Mouse (Mus musculus) embryonic facial prominence, embryonic 14.5 days (tissue): ENCODE results near the gene Arf1. TPM values are rescaled to one million over a fixed set of nuclear protein-coding genes. Genes with fewer than 3 reads are reported as not detected.
"Not testable (repeated sequence)": the region's sequence is repeated elsewhere in the genome, so short reads cannot be mapped to it uniquely, and the experiment has no call there.

Experiments
- ATAC-seq: fragments of 200-750 bp; cut with Nextera tagmentation; 2 replicates; pipeline ENCODE4 v1.8.0; 2017; ENCODE audit warnings: low read depth, moderate number of reproducible peaks, moderate TSS enrichment
- DNase-seq: peaks from one replicate; pipeline ENCODE4 v3.0.0-alpha.2; 2015; ENCODE audit warnings: low spot score
- H3K27ac ChIP-seq: fragments of 300-500 bp; sonication (generic); replicated peaks from 2 replicates; pipeline ENCODE4 v1.5.1; 2014; ENCODE audit warnings: low read depth, mild to moderate bottlenecking, low read length, moderate library complexity
- H3K27me3 ChIP-seq: fragments of 300-500 bp; sonication (generic); replicated peaks from 2 replicates; pipeline ENCODE4 v1.6.1; 2014; ENCODE audit warnings: low read length; ENCODE audit not compliant: control insufficient read depth, insufficient read depth
- H3K36me3 ChIP-seq: fragments of 300-500 bp; sonication (generic); 2 replicates; pipeline ENCODE4 v1.6.1; 2014; ENCODE audit warnings: low read length, mixed read lengths; ENCODE audit not compliant: control insufficient read depth, insufficient read depth
- H3K4me1 ChIP-seq: fragments of 300-500 bp; sonication (generic); 2 replicates; pipeline ENCODE4 v1.6.1; 2014; ENCODE audit warnings: antibody characterized with exemption, low read length; ENCODE audit not compliant: control insufficient read depth, insufficient read depth
- H3K4me2 ChIP-seq: fragments of 300-500 bp; sonication (generic); 2 replicates; pipeline ENCODE4 v1.6.1; 2014; ENCODE audit warnings: low read depth, mild to moderate bottlenecking, low read length, moderate library complexity, mixed read lengths
- H3K4me3 ChIP-seq: fragments of 300-500 bp; sonication (generic); 2 replicates; pipeline ENCODE4 v1.5.1; 2014; ENCODE audit warnings: low read depth, mild to moderate bottlenecking, low read length
- H3K9ac ChIP-seq: fragments of 300-500 bp; sonication (generic); 2 replicates; pipeline ENCODE4 v1.6.1; 2014; ENCODE audit warnings: low read depth, mild to moderate bottlenecking, low read length, moderate library complexity, mixed read lengths
- H3K9me3 ChIP-seq: fragments of 300-500 bp; sonication (generic); 2 replicates; pipeline ENCODE4 v1.6.1; 2016; ENCODE audit warnings: low read length; ENCODE audit not compliant: control insufficient read depth
- WGBS: fragments of 180-500 bp; shearing (Covaris S2); extraction: QIAGEN DNeasy Blood & Tissue Kit; methylation state at CpG from one replicate; pipeline ENCODE4 v1.1.7; 2014; 5-methylcytosine and 5-hydroxymethylcytosine counted together
- polyA plus RNA-seq: library from polyadenylated mRNA; unstranded; fragments of >200 nt; fragmentation: Nextera tagmentation; extraction: Ambion mirVana; gene quantifications from 2 replicates; pipeline ENCODE4 v1.2.1, GENCODE M21; 2014

Arf1 gene
- polyA plus RNA-seq, 1 experiment from 2014 or later = 665 TPM

DNA sequence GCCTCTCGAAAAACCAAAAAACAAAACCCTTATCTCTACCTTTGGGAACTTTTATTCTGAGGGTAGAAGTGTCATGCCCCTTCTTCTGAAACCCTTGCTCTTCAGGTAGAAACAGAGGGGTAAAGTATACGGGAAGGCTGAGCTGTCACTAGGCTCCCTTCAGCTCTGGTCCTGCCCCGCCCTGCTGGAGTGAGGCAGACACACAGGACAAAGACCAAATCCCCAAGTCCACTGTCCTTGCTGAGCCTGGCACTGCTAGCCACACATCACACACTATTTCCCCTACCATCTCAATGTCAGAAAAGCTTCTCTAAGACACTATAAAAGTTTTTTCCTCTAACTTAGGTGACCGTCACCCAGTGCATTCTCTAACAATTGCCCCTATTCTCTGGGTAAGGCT is 5.8 kb downstream of the Arf1 start:
- Histone ChIP-seq H3K27me3 (no peaks in the 10 kb centered on the region), H3K9ac (no peak overlapping the region), H3K4me2 (no peak overlapping the region), H3K4me3 (no peak overlapping the region), H3K36me3 (peaks cover 26% of the 10 kb centered on the region; the same call in 1 of the 2 replicates), H3K4me1 (peaks cover 35% of the 10 kb centered on the region), H3K27ac (no peak overlapping the region), H3K9me3 (no peaks in the 10 kb centered on the region)
- DNase-seq (no peak), ATAC-seq (no peak)
- 91% methylated on average over 4 of the region's 4 CpGs for WGBS

DNA sequence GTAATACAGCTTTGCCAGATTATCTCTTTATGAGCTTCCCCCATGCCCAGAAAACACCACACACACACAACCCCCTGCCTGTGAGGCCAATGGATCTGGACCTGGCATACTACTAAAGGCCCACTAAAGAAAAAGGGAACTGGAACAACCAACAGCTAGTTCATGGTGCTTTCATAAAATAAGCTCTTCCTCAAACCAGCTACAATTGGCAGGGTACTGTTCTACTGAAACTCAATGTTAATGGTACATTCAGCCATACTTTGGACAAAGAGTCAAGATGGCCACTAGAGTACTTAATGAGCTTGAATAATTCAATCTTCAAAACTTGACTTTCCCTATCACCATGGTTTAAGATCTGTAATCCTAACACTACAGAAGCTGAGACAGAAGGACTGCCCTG is 6.5 kb downstream of the Arf1 start:
- H3K27me3 ChIP-seq = no peaks in the 10 kb centered on the region
- no peak overlapping the region for H3K27ac ChIP-seq
- ATAC-seq = no peak
- H3K4me1 ChIP-seq = peaks cover 33% of the 10 kb centered on the region
- no peak overlapping the region for H3K4me3 ChIP-seq
- no peaks in the 10 kb centered on the region for H3K9me3 ChIP-seq
- H3K9ac ChIP-seq = no peak overlapping the region
- no peak for DNase-seq
- H3K4me2 ChIP-seq = no peak overlapping the region
- H3K36me3 ChIP-seq = peaks cover 26% of the 10 kb centered on the region; the same call in 1 of the 2 replicates

DNA sequence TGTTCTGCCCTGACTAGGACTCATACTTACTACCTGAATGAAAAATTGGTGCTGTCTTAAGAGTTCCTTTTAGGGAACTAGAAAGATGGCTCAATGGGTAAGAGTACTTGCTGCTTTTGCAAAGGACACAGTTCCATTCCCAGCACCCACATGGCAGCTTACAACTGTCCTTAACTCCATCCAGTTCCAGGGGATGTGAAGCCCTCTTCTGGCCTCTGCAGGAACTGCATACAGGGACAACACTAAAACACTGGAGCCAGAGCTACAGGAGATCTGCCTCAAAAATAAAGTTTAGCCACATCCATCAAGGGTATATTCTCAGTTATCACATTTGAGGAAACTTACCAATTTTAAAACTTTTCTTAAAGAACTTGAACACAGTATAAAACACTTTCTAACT is 9.0 kb downstream of the Arf1 start:
- DNase-seq (no peak), ATAC-seq (no peak)
- H3K9ac ChIP-seq = no peak overlapping the region
- no peak overlapping the region for H3K4me3 ChIP-seq
- no peaks in the 10 kb centered on the region for H3K9me3 ChIP-seq
- no peak overlapping the region for H3K27ac ChIP-seq
- H3K36me3 ChIP-seq = peaks cover 30% of the 10 kb centered on the region
- no peak overlapping the region for H3K4me2 ChIP-seq
- peaks cover 10% of the 10 kb centered on the region for H3K4me1 ChIP-seq
- H3K27me3 ChIP-seq = no peaks in the 10 kb centered on the region

DNA sequence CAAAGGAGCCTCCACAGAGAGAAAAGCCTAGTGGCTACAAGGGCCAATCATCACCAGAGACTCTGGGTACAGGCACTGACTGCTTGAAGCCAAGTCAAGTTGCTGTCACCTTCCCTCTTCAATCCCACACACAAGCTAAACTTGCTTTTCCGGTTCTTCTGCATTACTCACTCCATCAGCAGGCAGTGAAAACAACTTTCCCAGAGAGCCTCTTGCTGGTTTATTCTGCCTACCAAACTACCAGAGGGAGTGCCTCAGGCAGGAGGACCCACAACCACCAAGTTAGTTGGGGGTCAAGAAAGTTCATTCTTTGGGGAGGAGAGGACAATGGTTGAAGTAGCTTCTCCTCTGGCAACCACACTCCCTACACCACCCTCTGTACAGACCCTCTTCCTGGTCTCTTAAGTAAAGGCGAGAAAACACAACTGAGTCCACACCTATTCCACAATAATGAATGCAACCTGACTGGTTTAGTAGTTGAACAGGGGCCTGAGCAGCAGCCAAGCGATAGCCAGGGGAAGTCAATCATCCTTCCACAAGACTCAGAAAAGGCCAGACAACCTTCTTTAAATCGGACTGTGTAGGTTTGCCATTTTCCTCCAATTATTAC is 9.6 kb downstream of the Arf1 start:
- 76% methylated on average over 4 of the region's 4 CpGs for WGBS
- DNase-seq = peak; percentile 87

DNA sequence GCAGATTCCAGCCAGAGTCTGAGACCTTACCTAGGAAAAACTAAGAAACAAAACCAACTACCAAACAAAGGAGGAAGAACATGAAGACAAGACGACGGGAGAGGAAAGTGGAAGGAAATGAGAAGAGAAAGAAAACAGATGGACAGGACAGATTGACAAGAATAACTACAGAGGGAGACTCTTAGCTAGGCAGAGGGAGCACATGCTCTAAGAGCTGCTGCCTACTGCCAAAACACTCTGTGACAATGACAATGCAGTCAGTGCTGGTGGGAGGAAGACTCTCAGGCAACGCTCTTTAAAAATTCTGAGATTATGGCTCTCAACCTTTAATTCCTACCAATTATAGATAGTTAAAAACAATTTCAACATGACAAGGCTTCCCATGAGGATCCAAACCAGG is 11.1 kb downstream of the Arf1 start:
- no peak overlapping the region for H3K27ac ChIP-seq
- no peak overlapping the region for H3K4me2 ChIP-seq
- 78% methylated on average over 3 of the region's 3 CpGs for WGBS
- ATAC-seq (no peak), DNase-seq (no peak)
- no peaks in the 10 kb centered on the region for H3K9me3 ChIP-seq
- H3K27me3 ChIP-seq = no peaks in the 10 kb centered on the region
- H3K9ac ChIP-seq = no peak overlapping the region
- H3K4me1 ChIP-seq = peaks cover 4% of the 10 kb centered on the region; the same call in 1 of the 2 replicates
- H3K36me3 ChIP-seq = peaks cover 45% of the 10 kb centered on the region
- no peak overlapping the region for H3K4me3 ChIP-seq

More for the DNA sequence above, 9.6 kb downstream of the Arf1 start:
- Histone ChIP-seq H3K4me2 (no peak overlapping the region), H3K4me3 (no peak overlapping the region), H3K36me3 (peaks cover 33% of the 10 kb centered on the region), H3K27me3 (no peaks in the 10 kb centered on the region), H3K9me3 (no peaks in the 10 kb centered on the region), H3K27ac (peak overlapping the region; percentile 16; the same call in 1 of the 2 replicates), H3K4me1 (peaks cover 6% of the 10 kb centered on the region), H3K9ac (no peak overlapping the region)
- ATAC-seq = peak; percentile 58

DNA sequence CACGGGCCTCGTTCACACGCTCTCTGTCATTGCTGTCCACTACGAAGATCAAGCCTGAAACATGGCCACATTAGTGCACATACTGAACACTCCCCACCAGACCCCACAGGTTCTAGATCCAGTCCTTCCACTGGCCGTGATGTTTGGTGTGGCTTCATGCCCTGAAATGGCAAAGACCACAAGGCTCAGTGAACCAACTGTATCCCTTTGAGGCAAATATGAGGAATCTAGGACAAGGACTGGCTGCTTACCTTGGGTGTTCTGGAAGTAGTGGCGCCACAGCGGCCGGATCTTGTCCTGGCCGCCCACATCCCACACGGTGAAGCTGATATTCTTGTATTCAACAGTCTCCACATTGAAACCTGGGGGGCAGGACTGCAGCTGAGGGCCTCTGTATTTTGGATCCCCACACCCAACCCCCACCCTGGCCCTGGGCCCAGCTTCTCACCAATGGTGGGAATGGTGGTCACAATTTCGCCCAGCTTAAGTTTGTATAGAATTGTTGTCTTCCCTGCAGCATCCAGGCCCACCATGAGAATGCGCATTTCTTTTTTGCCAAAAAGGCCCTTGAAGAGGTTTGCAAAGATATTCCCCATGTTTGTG is 15.1 kb downstream of the Arf1 start:
- no peak for ATAC-seq
- Histone ChIP-seq H3K4me3 (no peak overlapping the region), H3K27ac (no peak overlapping the region), H3K27me3 (no peaks in the 10 kb centered on the region), H3K4me2 (no peak overlapping the region), H3K36me3 (peaks cover 58% of the 10 kb centered on the region), H3K9me3 (no peaks in the 10 kb centered on the region), H3K9ac (no peak overlapping the region), H3K4me1 (no peaks in the 10 kb centered on the region; the same call in 1 of the 2 replicates)
- WGBS = 92% methylated on average over 12 of the region's 12 CpGs
- no peak for DNase-seq

DNA sequence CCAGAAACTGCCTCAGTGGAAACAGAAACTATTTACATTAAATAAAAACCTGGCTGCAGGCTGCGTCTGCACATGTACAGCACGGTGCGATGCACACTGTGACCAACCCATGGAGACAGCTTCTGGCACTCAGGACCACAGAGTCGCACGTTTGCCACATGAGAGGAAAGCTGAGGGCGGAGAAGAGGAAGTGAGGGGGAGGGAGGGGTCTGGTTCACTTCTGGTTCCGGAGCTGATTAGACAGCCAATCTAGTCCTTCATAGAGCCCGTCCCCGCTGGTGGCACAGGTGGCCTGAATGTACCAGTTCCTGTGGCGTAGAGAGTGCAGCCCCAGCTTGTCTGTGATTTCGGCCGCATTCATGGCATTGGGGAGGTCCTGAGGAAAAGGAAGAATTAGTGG is 15.8 kb downstream of the Arf1 start:
- DNase-seq, ATAC-seq, H3K4me2 ChIP-seq, H3K4me3 ChIP-seq, H3K27me3 ChIP-seq, H3K27ac ChIP-seq, H3K9ac ChIP-seq, H3K4me1 ChIP-seq, H3K9me3 ChIP-seq: not testable (repeated sequence)
- H3K36me3 ChIP-seq = peaks cover 53% of the 10 kb centered on the region
- WGBS = 85% methylated on average over 12 of the region's 12 CpGs

DNA sequence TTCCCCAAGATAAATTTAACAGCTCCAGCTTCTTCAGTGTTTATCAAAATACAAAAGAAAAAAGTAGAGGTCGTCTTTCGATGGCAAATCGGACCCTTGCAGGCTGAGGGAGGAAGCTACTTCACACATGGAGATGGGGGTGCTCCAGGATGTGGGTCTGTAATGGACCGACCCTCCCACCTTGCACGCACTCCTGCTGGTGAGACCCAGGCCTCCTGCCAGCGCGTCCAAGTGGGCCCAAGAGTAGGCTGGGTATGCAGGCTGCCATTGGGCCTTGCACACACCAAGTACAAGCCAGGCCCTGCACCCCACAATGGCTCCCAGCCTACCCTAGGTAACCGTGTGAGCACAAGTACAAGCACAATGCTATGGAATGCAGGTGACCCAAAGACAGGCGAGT is 16.5 kb downstream of the Arf1 start:
- peaks cover 54% of the 10 kb centered on the region for H3K36me3 ChIP-seq
- not testable (repeated sequence) for H3K4me1 ChIP-seq, H3K9ac ChIP-seq, DNase-seq, H3K27me3 ChIP-seq, ATAC-seq, H3K27ac ChIP-seq, H3K4me2 ChIP-seq, H3K4me3 ChIP-seq, H3K9me3 ChIP-seq
- WGBS = 80% methylated on average over 6 of the region's 9 CpGs

DNA sequence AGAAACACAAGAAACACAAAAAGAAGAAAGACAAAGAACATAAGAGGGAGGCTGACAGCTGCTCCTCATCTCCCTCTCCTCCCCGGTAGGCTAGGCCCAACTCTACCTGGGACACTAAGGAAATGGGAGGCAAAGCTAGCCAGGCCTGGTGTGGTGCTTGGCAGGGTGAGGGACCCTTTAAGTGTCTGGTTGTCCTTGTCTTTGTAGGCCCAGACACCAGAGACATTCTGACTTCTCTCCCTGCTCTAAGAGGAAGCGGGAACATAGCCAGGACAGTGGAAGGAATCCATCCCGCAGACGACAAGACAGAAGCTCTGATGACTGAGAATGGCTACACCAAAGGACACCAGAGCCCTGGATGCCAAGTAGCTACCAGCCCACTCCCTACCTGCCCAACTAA is 18.1 kb downstream of the Arf1 start:
- H3K36me3 ChIP-seq = peaks cover 67% of the 10 kb centered on the region
- no peaks in the 10 kb centered on the region; the same call in 1 of the 2 replicates for H3K4me1 ChIP-seq
- ATAC-seq (no peak), DNase-seq (no peak)
- H3K4me3 ChIP-seq = no peak overlapping the region
- 80% methylated on average over 4 of the region's 4 CpGs for WGBS
- H3K4me2 ChIP-seq = no peak overlapping the region
- H3K27me3 ChIP-seq = no peaks in the 10 kb centered on the region
- H3K9ac ChIP-seq = no peak overlapping the region
- H3K9me3 ChIP-seq = no peaks in the 10 kb centered on the region
- no peak overlapping the region for H3K27ac ChIP-seq
